Mouse (Mus musculus): ENCODE data around the gene Chn2. TPM values are rescaled to one million over a fixed set of nuclear protein-coding genes. Genes with fewer than 3 reads are reported as not detected.

Chn2 gene
- total and polyA plus RNA-seq, 3 experiments, result not detected

DNA sequence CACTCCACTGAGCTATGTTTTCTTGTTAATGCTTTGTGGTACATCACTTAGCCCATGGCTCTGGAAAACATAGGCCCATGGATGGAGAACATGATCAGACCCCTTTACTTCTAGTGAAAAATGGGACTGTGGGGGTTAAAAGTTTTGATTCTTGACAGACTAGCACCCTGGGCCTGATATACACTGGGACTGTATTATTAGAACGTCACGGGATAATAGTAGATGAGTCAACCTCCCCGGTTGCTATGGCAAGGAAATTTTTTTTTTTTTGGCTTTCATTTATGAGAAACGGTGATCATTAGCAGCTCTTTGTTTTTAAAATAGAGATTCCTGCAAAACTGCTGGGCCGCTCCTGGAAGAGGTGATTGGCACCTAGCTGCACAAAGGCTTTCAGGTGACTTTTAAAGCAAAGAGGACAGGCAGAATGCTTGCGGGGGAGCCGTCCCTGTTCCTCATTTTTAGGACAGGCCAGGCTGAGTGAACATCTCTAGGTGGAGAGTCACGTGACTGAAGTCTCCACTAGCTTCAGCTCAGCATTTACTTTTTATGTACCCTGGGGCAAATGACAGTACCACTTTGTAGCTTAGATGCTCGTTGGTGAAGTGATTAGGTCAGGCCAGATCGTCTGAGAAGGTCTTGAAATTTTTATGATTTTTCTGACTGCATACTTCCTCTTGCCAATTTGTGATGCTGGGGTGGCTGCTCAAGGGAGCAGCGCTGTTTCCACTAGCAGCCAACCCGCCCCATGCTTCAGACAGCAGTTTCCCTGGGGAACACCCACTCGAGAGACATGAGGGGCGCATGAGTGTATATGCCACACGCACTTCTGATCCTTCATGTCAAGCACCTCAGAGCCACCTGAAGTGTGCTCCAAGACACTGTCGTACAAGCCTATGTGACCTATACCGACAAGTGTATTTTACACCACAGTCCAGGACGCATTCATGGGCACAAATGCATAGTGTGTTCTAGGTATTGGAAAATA is 17.5 kb downstream of the Chn2 start:
- no peak overlapping the region for H3K4me3 ChIP-seq (ENCODE audit: control insufficient read depth in 1 of 2, insufficient read depth in 1 of 2, low read depth in 2 of 2, low read length in 2 of 2)
- H3K36me3 ChIP-seq (ENCODE audit: control insufficient read depth in 1 of 2, insufficient read depth in 2 of 2, low read length in 2 of 2), result no peaks in the 10 kb centered on the region
- H3K9ac ChIP-seq (ENCODE audit: control insufficient read depth, low read depth, low read length, poor library complexity, severe bottlenecking), result no peak overlapping the region
- no peaks in the 10 kb centered on the region for H3K27me3 ChIP-seq (ENCODE audit: control insufficient read depth in 1 of 2, insufficient read depth in 2 of 2, low read length in 2 of 2)
- H3K9me3 ChIP-seq (replicated peaks; ENCODE audit: insufficient read depth, low read length), result no peaks in the 10 kb centered on the region
- H3K4me1 ChIP-seq (ENCODE audit: control insufficient read depth in 1 of 2, insufficient read depth in 2 of 2, low read length in 2 of 2), result no peaks in the 10 kb centered on the region
- no peak overlapping the region for H3K27ac ChIP-seq (ENCODE audit: control insufficient read depth, low read depth, low read length)
- no peak for DNase-seq (ENCODE audit: low read depth, low spot score)
- H3K79me2 ChIP-seq (ENCODE audit: control insufficient read depth, insufficient read depth, low read length, poor library complexity), result no peaks in the 10 kb centered on the region
- TF ChIP-seq TAL1 (IDR thresholded peaks at IDR 0.05; ENCODE audit: low read length) (no peak), MYB (IDR thresholded peaks at IDR 0.05; ENCODE audit: low read depth, low read length) (no peak), NRF1 (IDR thresholded peaks at IDR 0.05; ENCODE audit: insufficient read depth, low read depth, low read length, poor library complexity, severe bottlenecking) (no peak)

DNA sequence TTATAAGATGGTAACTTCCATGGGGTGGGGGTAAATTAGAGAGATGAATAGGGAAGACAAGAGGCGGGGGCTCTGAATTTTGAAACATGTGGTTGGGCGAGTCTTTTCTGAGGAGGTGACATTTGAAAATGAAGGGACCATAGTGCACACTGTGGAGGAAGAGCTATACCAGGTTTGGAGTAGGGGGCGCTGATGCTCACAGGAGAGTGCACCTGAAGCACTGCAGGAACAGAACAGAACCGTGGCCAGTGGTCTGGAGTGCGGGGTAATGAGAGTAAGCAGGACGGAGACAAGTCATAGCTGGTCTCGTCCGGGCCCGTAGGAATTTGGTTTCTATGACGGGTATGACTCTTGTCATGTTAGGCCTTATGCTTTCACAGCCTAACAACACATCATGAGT is 18.3 kb downstream of the Chn2 start:
- TF ChIP-seq ZMIZ1 (IDR thresholded peaks at IDR 0.05; ENCODE audit: low read depth, low read length), result no peak
- no peak overlapping the region for H3K9ac ChIP-seq (ENCODE audit: control insufficient read depth, low read depth, low read length, poor library complexity, severe bottlenecking)
- H3K27me3 ChIP-seq (ENCODE audit: control insufficient read depth in 1 of 2, insufficient read depth in 2 of 2, low read length in 2 of 2), result no peaks in the 10 kb centered on the region
- H3K4me3 ChIP-seq (ENCODE audit: control insufficient read depth in 1 of 2, insufficient read depth in 1 of 2, low read depth in 2 of 2, low read length in 2 of 2), result no peak overlapping the region
- no peak overlapping the region for H3K27ac ChIP-seq (ENCODE audit: control insufficient read depth, low read depth, low read length)
- DNase-seq (ENCODE audit: low read depth, low spot score), result no peak
- no peaks in the 10 kb centered on the region for H3K4me1 ChIP-seq (ENCODE audit: control insufficient read depth in 1 of 2, insufficient read depth in 2 of 2, low read length in 2 of 2)
- H3K79me2 ChIP-seq (ENCODE audit: control insufficient read depth, insufficient read depth, low read length, poor library complexity), result no peaks in the 10 kb centered on the region
- no peaks in the 10 kb centered on the region for H3K9me3 ChIP-seq (replicated peaks; ENCODE audit: insufficient read depth, low read length)
- H3K36me3 ChIP-seq (ENCODE audit: control insufficient read depth in 1 of 2, insufficient read depth in 2 of 2, low read length in 2 of 2), result no peaks in the 10 kb centered on the region

DNA sequence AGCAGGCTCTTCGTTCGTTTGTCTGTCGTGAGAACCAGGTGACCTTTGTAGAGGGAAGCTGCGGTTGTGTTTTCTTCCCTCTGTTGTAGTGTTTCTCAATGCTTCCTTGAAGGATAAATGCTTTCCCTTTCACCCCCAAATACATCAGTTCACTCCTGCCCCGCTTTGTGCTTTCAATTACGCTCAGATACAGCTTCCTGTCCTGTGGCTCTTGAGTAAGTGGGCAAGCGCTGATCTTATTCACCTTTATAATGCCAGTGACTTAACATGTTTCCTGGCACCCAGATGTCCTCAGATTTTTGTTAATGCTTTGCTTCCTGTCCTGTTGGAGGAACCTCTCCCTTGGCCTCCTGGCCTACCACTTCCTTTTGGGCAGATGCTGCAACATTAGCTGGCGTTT is 19.5 kb downstream of the Chn2 start:
- Histone ChIP-seq H3K27ac (ENCODE audit: control insufficient read depth, low read depth, low read length) (no peak overlapping the region), H3K9ac (ENCODE audit: control insufficient read depth, low read depth, low read length, poor library complexity, severe bottlenecking) (no peak overlapping the region), H3K4me1 (ENCODE audit: control insufficient read depth in 1 of 2, insufficient read depth in 2 of 2, low read length in 2 of 2) (no peaks in the 10 kb centered on the region), H3K9me3 (replicated peaks; ENCODE audit: insufficient read depth, low read length) (no peaks in the 10 kb centered on the region), H3K79me2 (ENCODE audit: control insufficient read depth, insufficient read depth, low read length, poor library complexity) (no peaks in the 10 kb centered on the region), H3K36me3 (ENCODE audit: control insufficient read depth in 1 of 2, insufficient read depth in 2 of 2, low read length in 2 of 2) (no peaks in the 10 kb centered on the region), H3K4me3 (ENCODE audit: control insufficient read depth in 1 of 2, insufficient read depth in 1 of 2, low read depth in 2 of 2, low read length in 2 of 2) (no peak overlapping the region), H3K27me3 (ENCODE audit: control insufficient read depth in 1 of 2, insufficient read depth in 2 of 2, low read length in 2 of 2) (no peaks in the 10 kb centered on the region)
- TF ChIP-seq CTCF (IDR thresholded peaks at IDR 0.05 in 2 of 3, conservative IDR thresholded peaks at IDR 0.05 in 1 of 3; ENCODE audit: control insufficient read depth in 1 of 3, insufficient read depth in 1 of 3, low read depth in 2 of 3, low read length in 3 of 3, poor library complexity in 1 of 3, severe bottlenecking in 1 of 3), result no peak
- no peak for TF ChIP-seq ZMIZ1 (IDR thresholded peaks at IDR 0.05; ENCODE audit: low read depth, low read length)
- DNase-seq (ENCODE audit: low read depth, low spot score), result no peak

DNA sequence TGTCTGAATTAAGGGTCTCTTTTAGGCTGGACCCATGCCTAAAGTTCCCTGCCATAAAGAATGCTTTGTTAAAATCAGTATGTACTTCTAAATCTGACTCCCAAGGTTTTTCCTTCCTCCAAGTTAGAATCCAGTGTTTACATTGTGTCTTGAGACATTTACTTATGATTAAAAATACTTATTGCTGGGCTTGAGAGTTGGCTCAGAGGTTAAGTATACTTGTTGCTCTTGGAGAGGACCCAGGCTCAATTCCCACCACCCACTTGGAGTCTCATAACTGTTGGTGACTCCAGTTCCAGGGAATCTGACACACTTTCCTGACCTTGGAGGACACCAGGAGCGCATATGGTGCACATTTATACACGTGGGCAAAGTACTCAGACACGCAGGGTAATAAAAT is 20.9 kb downstream of the Chn2 start:
- H3K36me3 ChIP-seq (ENCODE audit: control insufficient read depth in 1 of 2, insufficient read depth in 2 of 2, low read length in 2 of 2), result no peaks in the 10 kb centered on the region
- TF ChIP-seq POLR2A (IDR thresholded peaks at IDR 0.05; ENCODE audit: control insufficient read depth in 1 of 2, insufficient read depth in 1 of 2, low read depth in 1 of 2, low read length in 2 of 2, poor library complexity in 1 of 2), result no peak
- TF ChIP-seq USF2 (IDR thresholded peaks at IDR 0.05; ENCODE audit: borderline replicate concordance in 1 of 2, insufficient read depth in 1 of 2, low read depth in 1 of 2, low read length in 2 of 2), result no peak
- TF ChIP-seq MAFK (IDR thresholded peaks at IDR 0.05; ENCODE audit: borderline replicate concordance, low read depth, low read length), result no peak
- no peak for TF ChIP-seq RAD21 (IDR thresholded peaks at IDR 0.05; ENCODE audit: low read depth, low read length)
- no peak for TF ChIP-seq POLR2AphosphoS2 (IDR thresholded peaks at IDR 0.05; ENCODE audit: low read length)
- TF ChIP-seq TCF12 (IDR thresholded peaks at IDR 0.05; ENCODE audit: low read depth, low read length), result no peak
- TF ChIP-seq MEF2A (IDR thresholded peaks at IDR 0.05; ENCODE audit: extremely low read depth, insufficient replicate concordance, low read depth, low read length, poor library complexity, severe bottlenecking), result no peak
- no peak for TF ChIP-seq ELF1 (IDR thresholded peaks at IDR 0.05; ENCODE audit: low read depth, low read length)
- TF ChIP-seq ZNF384 (IDR thresholded peaks at IDR 0.05; ENCODE audit: low read depth, low read length), result no peak
- no peak for TF ChIP-seq ZKSCAN1 (IDR thresholded peaks at IDR 0.05; ENCODE audit: low read depth, low read length)
- no peak for TF ChIP-seq NELFE (IDR thresholded peaks at IDR 0.05; ENCODE audit: low read depth, low read length)
- no peak for TF ChIP-seq UBTF (IDR thresholded peaks at IDR 0.05; ENCODE audit: borderline replicate concordance, insufficient read depth, low read depth, low read length)
- no peak for TF ChIP-seq GABPA (IDR thresholded peaks at IDR 0.05; ENCODE audit: low read depth, low read length)

More for the DNA sequence above, 20.9 kb downstream of the Chn2 start:
- no peaks in the 10 kb centered on the region for H3K4me1 ChIP-seq (ENCODE audit: control insufficient read depth in 1 of 2, insufficient read depth in 2 of 2, low read length in 2 of 2)
- no peaks in the 10 kb centered on the region for H3K9me3 ChIP-seq (replicated peaks; ENCODE audit: insufficient read depth, low read length)
- no peak overlapping the region for H3K4me3 ChIP-seq (ENCODE audit: control insufficient read depth in 1 of 2, insufficient read depth in 1 of 2, low read depth in 2 of 2, low read length in 2 of 2)
- no peaks in the 10 kb centered on the region for H3K79me2 ChIP-seq (ENCODE audit: control insufficient read depth, insufficient read depth, low read length, poor library complexity)
- no peaks in the 10 kb centered on the region for H3K27me3 ChIP-seq (ENCODE audit: control insufficient read depth in 1 of 2, insufficient read depth in 2 of 2, low read length in 2 of 2)
- H3K27ac ChIP-seq (ENCODE audit: control insufficient read depth, low read depth, low read length), result no peak overlapping the region
- H3K9ac ChIP-seq (ENCODE audit: control insufficient read depth, low read depth, low read length, poor library complexity, severe bottlenecking), result no peak overlapping the region
- no peak for DNase-seq (ENCODE audit: low read depth, low spot score)
